Mouse (Mus musculus) C2C12 (cell line): ENCODE measurements around the gene Eif2b1.

Experiments used
- CTCF ChIP-seq: IDR thresholded peaks from one replicate; pipeline ENCODE4 v1.5.1; 2011; ENCODE audit not compliant: control insufficient read depth, insufficient read depth, insufficient read length
- MYOG ChIP-seq: IDR thresholded peaks from one replicate; pipeline ENCODE4 v1.6.1; 2011; ENCODE audit not compliant: control insufficient read depth, insufficient read length; ENCODE audit errors: extremely low read depth

DNA sequence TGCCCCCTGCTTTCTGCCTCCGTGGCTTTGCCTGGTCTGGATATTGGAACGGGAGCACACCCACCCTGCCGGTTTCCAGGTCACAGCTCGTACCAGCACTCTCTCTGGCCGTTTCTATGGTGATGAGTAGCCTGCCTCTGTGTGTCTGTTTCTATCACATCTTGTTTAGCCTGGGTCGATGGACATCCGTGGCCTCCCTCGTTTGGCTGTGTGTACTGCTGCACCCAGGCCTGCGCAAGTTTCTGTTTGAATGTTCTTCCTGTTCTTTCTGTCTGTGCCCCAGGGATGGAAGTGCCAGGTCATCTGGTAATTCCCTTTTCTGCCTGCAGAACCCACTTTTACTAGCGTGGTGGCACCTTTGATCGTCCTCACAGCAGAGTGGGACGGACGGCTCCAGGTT lies 42.4 kb upstream of the Eif2b1 start:
- TF ChIP-seq CTCF (no peak), MYOG (no peak)
